Mouse (Mus musculus) liver, adult 2 months (tissue): ENCODE data around the gene 9230104L09Rik.

Experiments
- CTCF ChIP-seq: fragments of 200-500 bp; IDR thresholded peaks from 2 replicates; pipeline ENCODE4 v1.5.1; 2011; ENCODE audit warnings: low read depth, low read length, control low read depth
- POLR2A ChIP-seq: fragments of 200-500 bp; IDR thresholded peaks from 2 replicates; pipeline ENCODE4 v1.6.1; 2011; ENCODE audit warnings: low read length, control low read depth; ENCODE audit not compliant: insufficient read depth; ENCODE audit errors: extremely low read depth

DNA sequence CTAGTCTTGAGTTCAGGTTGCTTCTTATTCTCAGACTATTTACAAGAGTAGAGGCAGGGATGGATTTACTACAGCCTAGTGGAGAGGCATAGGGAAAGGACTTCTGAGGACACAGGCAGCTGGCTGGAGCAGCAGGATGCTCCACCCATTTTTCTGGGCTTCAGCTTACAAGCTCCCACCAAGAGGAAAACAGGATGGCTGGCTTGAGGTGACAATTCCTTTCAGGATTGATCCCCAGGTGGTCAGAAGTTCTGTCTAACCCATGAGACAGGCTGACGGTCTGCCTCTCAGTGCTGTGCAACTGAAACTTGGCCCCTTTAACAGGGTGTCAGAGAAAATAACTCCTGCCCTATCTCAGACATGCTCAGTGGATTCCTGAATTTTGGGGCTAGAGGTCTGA is 14.4 kb upstream of the 9230104L09Rik start:
- TF ChIP-seq CTCF (no peak), POLR2A (no peak)
